Mouse (Mus musculus): ENCODE measurements at regions not wholly inside any gene's neighbourhood (a gene's known extent, or its start where the extent isn't known, plus 50 kb on each side); places are given as distances from the start of the nearest gene placed in this dataset.

GRCm38 (mm10) chr2:171693526-171693925 lies 349.7 kb downstream of the Cbln4 start:
- TF ChIP-seq CTCF (IDR thresholded peaks at IDR 0.05; ENCODE audit: low read depth) (no peak), EP300 (IDR thresholded peaks at IDR 0.05; ENCODE audit: low read depth) (no peak)

All from liver, embryonic 14.5 days (tissue).